Mouse (Mus musculus) brain, embryonic 14.5 days (tissue): Measurements from ENCODE around the gene Prkacb.

ENCODE experiments used
- CTCF ChIP-seq: fragments of 200-500 bp; IDR thresholded peaks from 2 replicates; pipeline ENCODE4 v1.5.1; 2012; ENCODE audit warnings: inconsistent platforms, mild to moderate bottlenecking, moderate library complexity, borderline replicate concordance; ENCODE audit not compliant: insufficient read depth, insufficient read length; ENCODE audit errors: extremely low read depth
- POLR2A ChIP-seq: fragments of 200-500 bp; IDR thresholded peaks from 2 replicates; pipeline ENCODE4 v1.6.1; 2012; ENCODE audit warnings: mild to moderate bottlenecking, inconsistent platforms, borderline replicate concordance; ENCODE audit not compliant: poor library complexity, insufficient read depth, insufficient read length, severe bottlenecking; ENCODE audit errors: extremely low read depth

DNA sequence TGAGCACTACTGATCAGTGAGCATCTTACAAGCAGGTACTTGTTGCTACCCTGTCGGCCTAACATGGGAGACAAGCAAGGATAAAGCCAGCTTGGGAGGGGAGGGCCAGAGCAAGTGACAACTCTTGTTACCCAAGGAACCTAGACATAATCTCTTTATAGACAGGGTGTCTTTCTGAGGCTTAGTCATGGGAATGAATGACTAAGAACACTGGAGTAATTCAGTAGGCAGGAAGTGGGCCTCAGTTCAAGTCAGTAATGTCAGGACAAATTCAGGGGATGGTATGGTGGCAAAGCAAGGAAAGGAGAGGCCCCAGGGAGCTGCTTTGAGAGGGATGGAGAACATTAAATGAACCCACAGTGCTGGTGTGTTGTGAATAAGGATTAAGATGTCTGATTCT, 103.7 kb downstream of the Prkacb start:
- no peak for TF ChIP-seq CTCF
- no peak for TF ChIP-seq POLR2A
